Mouse (Mus musculus) gastrocnemius, postnatal 36 days (tissue): ENCODE measurements around the gene Gm21812. TPM values are rescaled to one million over a fixed set of nuclear protein-coding genes. Genes with fewer than 3 reads are reported as not detected.
"Not testable (repeated sequence)": the region's sequence is repeated elsewhere in the genome, so short reads cannot be mapped to it uniquely, and the experiment has no call there.

Experiments used
- DNase-seq, 2 experiments: peaks; one replicate each; pipeline ENCODE4 v3.0.0; 2022
- intact Hi-C: fragments of 180-260 bp; cut with DNase I; formaldehyde crosslinking; loops from one replicate; pipeline ENCODE4 v1.15.1; 2025
- long read RNA-seq, 2 experiments: library from polyadenylated mRNA; stranded (forward); transcript quantifications; one replicate each; pipeline ENCODE4 v2.0.0; 2021
- total RNA-seq, 2 experiments: library from RNA; stranded (reverse); gene quantifications; 2 replicates each; pipeline ENCODE4 v1.2.3; 2021

The Gm21812 gene
- not detected for total RNA-seq
- long read RNA-seq, experiment 1 = 0 reads
- long read RNA-seq, experiment 2 = 0 reads

DNA sequence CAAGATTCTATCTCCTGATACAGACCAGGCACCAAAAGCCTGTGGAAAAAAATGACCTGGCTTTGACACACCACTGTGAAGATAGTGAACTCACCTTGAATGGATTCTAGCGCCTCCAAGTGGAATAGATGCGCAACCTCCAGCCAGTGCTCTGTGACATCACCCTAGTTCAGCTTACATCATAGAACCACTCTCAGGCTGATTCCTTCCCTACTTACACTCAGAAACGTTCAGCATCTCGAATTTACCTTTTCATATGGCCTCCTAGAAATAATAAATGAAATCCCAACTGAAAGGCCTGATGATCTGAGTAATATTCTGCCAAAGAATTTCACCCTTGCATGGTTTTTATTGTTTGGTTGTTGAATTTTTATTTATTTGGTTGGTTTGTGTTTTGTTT lies at the start of gene Gm21812:
TSS of gene Gm21812 (minus strand) at position 101 of the 400 bp plus-strand sequence.
- DNase-seq, intact Hi-C loops: not testable (repeated sequence)

Other genes starting within 250 kb of the Gm21812 start
- gene Gm21292, start 213.3 kb downstream of the Gm21812 start, total RNA-seq = not detected
- gene Gm21721, start 145.0 kb downstream of the Gm21812 start, total RNA-seq = not detected
- gene Gm21874, start 69.0 kb upstream of the Gm21812 start, total RNA-seq = not detected